Mouse (Mus musculus) layer of hippocampus, postnatal 10 days (tissue): ENCODE measurements around the gene Pappa. TPM values are rescaled to one million over a fixed set of nuclear protein-coding genes. Genes with fewer than 3 reads are reported as not detected.

Experiments used
- DNase-seq, 2 experiments: peaks; one replicate each; pipeline ENCODE4 v3.0.0; 2021; ENCODE audit warnings: low spot score in 2 of 2
- total RNA-seq, 2 experiments: library from RNA; stranded (reverse); gene quantifications; 2 replicates each; pipeline ENCODE4 v1.2.3; 2021

The Pappa gene
- total RNA-seq, 2 experiments from 2014 or later, result 1.1 to 1.3 TPM

DNA sequence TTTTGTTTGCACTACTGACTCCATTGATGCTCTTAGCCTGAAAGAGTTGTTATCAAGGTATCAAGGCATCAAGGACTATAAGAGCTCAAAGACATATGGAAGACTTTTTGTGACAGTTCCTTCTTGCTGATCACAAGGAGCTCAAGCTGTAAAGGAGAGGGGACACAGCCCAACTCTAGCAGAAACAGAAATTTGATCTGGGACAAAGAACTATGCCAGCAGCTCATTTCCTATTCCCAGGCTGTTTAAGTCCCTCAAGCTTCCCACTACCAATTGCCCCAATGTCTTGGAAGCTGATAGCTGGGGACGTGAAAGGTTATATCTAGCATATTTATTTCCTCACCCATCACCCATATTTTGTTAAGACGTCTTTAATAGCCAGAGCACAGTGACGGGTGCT is 39.7 kb downstream of the Pappa start:
- no peak for DNase-seq

DNA sequence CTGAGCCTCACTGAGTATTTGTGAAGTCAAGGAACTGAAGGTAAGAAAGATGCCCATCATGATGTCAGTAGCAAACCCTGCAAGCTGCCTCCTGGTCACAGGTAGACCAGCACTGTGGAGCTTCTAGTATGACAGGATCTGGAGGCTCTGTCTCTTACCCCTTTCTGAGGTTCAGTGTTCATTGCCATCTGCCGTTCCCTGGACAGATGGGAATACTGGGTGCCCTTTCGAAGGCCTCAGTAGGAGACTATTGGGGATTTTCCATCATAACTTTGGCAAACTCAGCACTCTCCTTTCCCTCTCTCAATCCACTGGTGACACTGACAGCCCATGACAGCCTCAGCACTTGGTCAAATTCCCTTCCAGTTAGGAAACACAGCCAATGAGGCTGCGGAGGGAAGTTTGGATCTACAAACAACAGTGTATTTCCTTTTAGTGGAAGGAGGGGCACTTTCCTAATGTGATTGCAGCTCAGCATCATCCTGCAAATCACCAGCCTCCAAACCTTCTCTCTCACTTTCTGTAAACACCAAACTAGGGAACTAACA is 42.4 kb downstream of the Pappa start:
- no peak for DNase-seq

DNA sequence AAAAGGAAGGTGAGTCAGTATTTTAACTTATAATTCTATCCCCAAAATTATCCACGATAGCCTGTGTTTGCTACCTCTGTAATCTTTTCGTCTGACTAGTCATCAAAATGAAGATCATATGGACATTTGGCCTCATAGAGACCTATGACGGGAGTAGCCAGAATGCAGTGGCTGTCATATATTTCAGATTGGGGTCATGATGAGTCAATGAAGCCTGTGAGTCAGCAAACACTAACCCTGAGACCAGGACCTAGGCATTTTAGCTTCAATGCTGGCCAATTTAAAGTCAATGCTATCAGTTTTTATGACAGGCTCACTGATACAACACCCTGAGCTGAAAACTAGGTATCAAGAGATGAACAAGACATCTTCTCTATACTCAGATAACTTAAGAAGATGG is 50.5 kb downstream of the Pappa start:
- DNase-seq, result no peak

DNA sequence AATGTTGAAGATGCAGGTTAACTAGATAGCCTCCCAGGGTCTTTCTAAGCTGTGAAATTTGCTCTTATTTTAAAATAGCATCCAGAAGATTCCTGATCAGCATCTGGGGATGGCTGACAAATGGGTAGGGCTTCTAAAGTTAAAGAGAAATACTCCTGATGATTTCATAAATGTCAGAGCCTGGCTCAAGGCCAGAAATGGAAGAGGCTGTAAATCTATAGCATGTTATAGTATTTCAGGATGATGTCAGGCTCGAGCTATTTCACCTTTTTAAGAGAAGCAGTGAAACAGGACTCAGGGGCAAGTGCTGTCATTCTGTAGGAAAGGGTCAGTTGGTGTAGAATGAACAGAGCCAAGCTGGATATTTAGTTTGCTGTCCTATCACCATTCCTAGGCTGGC is 54.2 kb downstream of the Pappa start:
- no peak for DNase-seq

DNA sequence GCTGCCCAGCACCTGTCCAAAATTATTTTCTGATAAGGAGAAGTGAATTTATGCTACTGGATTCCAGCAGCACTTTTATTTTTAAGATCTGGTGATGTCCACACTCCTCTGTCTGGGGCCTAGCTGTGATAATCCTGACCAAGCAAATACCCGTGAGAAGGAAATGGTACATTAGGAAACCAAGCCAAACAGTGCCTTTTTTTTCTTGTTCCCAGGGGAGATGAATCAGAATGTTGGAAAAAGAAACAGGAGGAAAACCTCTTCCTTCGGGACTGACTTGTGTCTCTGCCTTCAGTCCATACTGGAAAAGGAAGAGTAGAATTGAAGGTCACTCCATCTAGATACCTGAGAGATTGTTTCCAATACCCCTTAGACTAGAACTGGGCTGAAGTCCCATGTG is 63.3 kb downstream of the Pappa start:
- no peak for DNase-seq

DNA sequence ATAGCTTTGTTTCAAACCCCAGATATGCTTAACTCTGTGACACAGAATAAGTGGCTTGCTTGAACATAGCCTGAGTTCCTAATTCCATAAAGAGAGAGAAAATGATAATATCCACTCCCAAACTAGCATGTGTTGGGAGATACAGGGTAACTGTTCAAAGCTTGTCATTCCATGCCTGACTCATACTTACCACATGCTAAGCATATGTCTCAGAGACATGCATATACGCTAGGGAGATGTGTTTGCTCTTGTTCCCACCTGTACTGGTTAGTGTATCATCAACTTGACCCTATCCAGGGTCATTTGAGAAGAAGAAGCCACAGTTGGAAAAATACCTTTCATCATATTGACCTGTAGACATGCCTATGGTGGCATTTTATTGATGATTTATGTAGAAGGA is 63.7 kb downstream of the Pappa start:
- no peak for DNase-seq

DNA sequence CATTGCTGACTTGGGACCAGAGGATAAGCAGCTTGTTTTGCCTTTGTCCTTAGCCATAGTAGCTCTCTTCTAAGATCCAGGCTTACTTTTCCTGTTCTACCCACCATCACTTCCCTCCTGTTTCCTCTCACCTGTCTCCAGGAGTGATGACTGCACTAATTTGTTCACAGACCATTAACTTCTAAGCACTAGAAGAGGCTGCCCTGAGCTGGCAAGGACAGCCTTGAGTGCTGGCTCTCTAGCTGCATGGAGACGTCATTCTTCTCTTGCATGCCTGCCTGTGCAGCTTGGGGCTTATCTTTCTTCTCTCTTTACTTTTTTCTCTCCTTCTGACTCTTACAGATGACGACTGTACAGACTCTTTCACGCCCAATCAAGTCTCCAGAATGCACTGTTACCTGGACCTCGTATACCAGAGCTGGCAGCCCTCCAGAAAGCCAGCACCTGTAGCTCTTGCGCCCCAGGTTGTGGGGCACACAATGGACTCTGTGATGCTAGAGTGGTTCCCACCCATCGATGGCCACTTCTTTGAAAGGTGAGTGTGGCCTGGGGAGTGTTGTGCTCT is 65.0 kb downstream of the Pappa start:
- DNase-seq, result no peak

DNA sequence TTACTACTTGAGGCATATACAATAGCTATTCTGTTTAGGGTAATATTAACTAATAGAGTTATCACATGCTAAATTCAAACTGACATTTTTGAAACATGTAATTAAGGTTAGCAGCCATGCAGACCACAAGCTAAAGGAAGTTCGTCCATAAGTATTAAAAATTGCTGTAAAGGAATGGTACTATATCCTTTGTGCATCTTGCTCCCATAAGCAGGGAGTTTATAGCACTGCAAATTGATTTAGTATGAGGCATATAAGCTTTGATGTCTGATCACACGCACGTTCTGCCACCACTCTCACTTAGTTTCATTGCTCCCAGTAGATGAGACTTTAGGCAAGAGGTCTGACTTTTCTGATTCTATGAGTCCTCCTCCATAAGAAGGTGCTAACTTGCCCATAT is 68.8 kb downstream of the Pappa start:
- no peak for DNase-seq

DNA sequence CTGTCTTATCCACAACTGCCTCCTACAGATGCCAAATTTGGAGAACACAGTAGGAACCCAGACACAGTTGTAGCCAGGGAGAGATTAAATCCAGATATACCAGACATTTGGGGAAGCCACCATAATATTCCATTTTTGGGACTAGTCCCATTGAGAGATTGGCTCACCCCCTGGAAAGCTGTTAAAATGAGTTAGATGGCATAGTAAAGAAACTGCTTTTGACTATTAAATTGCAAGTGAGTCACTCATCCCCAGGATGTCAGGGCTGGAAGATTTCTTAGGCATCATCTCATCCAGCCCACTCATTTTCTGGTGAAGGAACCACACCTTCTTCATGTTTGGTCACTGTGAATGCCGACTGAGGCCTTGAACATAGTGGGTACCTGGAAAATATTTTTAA is 72.0 kb downstream of the Pappa start:
- no peak for DNase-seq

DNA sequence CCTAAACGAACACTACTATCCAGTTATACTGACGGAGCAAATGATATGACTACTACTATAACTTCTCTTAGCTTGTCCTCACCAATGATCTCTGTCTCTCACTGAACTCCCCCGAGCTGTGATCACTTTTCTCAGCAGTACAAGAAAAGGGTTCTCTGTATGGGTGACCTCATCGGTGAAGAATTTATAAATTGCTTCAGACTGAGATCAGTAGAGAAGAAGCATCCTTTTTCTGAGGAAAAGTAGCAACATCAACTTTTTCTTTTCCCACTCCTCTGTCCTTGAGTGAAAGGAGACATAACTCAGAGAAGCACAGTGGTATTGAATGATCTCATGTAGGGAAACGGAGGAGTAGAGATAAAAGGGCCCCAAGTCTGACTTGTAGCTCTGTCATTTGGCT is 79.7 kb downstream of the Pappa start:
- no peak for DNase-seq

DNA sequence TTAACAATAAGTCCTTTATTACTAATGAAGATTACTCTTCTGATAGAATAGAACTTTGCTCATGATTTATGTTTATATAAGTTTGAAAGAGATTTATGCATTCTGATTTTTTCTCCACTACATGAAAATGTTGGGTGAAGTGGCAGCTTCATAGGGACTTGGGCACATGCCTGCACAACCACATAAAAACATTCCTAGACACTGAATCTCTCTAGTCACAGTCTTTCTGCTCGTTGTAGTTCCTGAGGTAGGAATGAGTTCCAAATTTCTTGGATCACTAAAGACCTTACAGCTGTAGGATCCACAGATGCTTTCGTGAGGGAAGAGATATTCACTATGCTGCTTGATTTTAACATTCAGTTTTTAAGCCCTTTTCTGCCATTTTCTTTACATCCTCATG is 81.5 kb downstream of the Pappa start:
- no peak for DNase-seq

DNA sequence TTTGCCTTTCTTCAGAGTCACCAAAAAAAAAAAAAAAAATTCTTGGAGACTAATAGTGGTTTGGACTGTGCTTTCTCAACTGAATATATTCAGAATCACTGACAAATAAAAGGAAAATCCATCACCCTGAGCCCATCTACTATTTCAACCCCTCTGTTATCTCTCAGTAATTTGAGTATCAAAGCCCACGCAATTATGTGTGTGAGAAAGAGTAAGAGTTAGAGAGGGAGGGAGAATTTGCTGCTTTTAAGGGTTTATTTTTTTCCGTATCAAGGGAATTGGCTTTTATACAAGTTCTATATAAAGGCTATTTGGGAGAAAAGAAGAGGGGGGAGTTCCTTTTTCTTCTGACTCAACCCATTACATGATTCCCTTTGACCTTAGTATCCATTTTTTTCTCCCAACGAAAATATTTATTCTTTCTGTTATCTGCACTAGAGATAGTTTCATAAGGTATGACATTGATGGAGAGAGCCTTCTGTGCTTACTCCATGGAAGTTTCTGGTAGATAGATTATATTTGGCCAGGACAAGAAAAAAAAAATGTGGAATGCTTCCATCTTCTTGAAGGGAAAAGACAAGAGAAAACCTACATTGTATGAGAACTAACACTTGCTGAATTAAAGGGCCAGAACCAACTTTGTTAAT is 85.5 kb downstream of the Pappa start:
- no peak for DNase-seq

DNA sequence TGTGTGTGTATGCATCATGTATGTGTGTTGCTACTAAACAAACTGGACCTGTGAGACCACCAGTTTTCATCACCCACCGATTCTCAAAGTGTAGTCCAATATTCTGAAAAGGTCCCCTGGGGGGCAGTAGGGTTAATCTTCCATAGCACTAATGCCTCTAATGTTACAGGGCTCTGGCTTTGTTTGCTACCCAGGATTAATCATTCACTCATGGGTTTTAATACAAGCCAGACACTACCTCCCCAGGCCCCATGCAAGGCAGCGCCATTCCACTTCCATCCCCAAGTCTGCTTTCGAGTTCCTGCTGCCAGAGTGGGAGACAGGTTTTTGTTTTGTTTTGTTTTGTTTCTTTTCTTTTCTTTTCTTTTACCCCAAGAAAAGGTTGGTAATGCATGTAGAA is 92.7 kb downstream of the Pappa start:
- DNase-seq, result no peak

DNA sequence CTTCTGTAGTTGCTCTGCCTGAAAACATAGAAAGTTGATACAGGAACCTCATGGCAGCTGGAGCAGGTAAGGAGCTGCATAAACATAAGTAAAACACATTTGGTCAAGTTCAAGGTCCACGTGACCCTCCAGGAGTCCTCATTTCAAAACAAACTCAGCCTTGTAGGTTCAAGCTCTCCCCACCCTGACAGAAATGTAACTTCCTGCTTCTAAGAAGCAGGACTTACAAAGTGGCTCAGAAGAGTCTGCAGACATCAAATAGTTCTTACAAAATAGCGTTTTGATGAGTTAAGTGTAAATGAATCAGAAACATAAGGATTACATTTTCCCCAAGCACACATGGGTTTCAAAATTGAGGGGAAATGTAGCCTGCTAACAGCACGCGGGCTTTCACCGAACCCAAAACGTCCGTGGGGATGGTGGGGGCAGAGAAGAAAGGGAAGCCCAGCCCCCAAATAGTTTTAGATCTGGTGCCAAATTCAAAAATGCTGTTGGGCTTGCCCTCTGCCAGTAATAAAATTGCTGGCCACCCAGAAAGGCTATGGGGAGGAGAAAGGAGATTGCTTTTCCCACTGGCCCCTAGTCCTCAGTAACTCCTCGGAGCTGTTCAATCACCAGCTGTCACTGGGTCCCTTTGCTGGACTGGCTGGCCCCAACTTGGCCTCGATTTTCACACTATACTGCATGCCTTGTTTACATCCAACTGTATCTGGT is 93.8 kb downstream of the Pappa start:
- DNase-seq, result no peak

DNA sequence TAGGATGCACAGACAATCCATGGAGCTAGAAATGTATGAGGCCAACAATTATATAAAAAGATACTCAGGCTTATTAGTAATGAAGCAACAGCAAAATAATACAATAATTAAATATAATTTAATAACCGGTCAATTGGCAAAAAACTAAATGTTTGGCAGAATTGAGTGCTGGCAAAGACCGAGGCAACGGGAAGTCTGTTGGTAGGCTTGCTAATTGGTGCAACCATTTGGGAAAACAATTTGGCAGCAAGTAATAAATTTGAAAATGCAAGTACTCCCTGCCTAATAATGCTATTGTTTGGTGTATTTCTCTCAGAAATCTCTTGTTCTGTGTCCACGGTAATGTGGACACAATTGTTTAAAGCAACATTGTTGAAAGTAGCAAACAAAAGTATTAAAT is 99.9 kb downstream of the Pappa start:
- no peak for DNase-seq

DNA sequence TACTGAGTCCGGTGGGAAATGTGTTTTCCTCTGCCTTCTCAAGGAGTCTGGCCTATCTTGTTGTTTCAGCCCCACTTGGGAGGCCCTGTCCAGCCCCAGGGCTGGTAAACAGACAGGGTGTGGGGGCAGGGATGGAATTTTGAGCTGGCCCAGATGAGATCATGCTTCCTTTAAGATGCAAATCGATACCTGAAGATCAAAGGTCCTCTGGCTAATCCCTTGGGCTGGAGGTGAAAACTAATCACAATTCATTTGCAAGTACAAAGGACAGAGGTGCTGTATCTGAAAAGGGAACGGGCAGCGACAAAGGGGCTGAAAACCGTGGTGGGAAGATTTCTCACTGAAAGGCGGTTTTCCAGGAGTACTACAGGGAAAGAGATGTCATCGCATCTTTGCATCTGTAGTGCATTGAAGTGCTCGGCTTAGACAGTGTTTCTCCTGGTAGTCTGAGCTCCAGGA is 114.6 kb downstream of the Pappa start:
- DNase-seq, result no peak

DNA sequence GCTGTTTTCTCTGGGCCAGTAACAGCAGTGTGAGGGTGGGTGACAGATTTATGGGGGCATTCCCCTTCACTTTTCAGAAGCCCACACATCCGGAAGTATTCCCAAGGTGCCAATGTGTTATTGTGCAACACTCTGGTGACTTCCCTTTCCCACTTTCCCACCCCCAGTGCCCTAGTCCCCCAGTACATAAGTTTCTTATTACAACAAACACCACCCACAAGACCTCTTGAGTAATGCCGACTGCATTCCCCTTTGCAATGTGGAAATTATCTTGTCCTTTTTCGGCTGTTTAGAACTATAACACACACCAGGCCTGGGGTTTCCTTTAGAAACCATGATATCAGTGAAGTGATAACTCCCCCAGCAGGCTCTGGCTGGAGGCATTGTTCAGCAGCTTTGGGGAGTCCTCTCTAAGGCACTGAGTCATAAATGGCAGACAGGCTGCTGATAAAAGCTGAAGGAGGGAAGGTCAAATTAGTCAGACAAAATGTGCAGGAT is 118.5 kb downstream of the Pappa start:
- no peak for DNase-seq

DNA sequence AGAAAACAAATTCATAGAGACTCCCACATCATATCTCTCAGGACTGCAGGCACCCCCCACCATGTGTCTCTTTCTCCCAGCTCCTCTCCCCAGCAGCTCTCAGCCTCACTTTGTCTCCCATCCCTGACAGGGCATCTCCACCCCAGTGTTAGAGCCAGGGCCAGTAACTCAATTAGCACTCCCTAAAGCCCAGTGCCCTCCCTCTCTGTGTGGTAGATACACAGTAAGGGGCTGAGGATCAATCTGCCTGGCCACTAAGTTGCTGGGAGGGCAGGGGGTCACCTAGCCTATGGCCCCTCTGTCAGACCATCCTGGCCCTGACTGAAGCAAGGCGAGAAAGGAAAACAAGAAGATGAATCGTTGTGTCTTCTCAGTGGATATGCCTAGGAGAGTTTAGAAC is 119.3 kb downstream of the Pappa start:
- no peak for DNase-seq

DNA sequence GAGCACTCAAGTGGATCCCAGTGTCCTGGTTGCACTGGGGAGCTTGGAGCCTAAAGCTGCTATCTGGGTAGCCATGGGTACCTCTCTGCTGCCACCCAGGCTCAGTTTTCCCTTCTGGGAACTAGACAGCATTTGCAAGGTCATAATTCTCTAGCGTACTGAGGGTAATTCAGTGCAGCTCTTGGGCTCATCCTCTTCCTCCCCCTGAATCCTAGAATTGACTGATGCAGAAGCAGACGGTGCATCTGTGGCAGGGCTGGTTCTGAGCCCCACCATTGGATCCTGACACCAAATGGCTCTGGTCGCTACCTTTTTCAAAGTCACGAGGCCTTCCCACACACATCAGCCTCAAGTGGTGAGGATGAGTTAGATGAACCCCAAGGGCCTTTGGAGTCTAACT is 121.0 kb downstream of the Pappa start:
- no peak for DNase-seq

DNA sequence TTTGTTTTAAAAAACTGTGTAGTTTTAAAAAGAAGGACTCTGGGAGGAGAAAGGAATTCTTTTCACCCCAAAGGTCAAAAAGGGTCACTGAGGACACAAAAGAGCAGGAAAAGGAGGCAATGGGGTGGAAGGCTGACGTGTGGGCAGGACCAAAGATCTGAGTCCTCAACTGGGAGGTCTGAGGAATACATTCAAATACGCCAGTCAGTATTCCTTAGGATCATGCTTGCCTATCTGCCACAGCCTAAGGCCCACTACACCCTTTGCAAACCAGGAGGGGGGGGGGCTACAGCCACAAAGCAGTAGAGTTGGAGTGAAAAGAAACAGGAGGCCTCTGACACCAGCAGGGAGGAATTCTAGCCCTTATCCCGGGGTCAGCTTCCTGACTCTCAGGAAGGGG is 121.5 kb downstream of the Pappa start:
- DNase-seq, result no peak

DNA sequence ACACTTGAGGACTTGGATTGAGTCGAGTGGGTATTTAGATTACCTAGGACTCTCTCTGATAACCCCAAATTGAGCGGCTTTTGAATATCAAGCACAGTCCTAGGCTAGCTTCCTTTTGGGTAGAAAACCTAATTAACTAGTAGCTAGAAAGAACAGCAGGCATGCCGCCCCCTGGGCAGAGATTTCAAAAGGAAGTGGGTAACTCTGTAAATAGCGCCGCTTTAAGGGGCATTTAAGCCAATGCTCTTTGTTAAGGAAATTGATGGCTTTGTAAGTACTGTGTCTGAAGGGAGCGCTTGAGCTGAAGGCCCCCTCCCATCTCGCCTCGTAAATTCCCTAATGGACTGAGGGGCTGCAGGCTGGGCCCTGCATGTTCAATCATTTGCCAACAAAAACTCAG is 128.2 kb downstream of the Pappa start:
- DNase-seq, result no peak

DNA sequence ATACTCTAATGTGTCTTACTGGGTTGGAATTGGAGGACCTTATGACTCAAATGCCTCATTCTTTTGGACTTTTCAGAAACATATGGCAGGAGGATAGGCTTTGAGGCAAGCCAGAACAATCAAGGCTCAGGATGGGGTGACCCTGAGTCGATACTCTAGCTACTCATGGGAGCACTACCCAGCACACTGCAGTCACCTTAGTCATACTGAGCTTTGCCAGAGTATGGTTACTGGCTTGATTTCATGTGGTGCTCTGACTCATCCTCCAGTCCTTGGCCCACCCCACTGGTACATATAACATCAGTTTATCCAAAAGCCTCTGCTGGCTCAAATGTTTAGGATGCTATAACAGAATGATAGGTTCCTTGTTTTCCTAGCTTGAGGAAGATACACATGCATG is 130.1 kb downstream of the Pappa start:
- DNase-seq, result no peak
